Mouse (Mus musculus): ENCODE data around the gene Olfr1513. TPM values are rescaled to one million over a fixed set of nuclear protein-coding genes. Genes with fewer than 3 reads are reported as not detected.
A peak's percentile ranks its signal among the peaks of the same experiment; 100 is the strongest.
"Not testable (repeated sequence)": the region's sequence is repeated elsewhere in the genome, so short reads cannot be mapped to it uniquely, and the experiment has no call there.

The Olfr1513 gene
- 0.48 TPM in 1 of 2 replicates, not detected in the other for polyA plus RNA-seq (2014; fragmentation: Nextera tagmentation; extraction: Ambion mirVana)

DNA sequence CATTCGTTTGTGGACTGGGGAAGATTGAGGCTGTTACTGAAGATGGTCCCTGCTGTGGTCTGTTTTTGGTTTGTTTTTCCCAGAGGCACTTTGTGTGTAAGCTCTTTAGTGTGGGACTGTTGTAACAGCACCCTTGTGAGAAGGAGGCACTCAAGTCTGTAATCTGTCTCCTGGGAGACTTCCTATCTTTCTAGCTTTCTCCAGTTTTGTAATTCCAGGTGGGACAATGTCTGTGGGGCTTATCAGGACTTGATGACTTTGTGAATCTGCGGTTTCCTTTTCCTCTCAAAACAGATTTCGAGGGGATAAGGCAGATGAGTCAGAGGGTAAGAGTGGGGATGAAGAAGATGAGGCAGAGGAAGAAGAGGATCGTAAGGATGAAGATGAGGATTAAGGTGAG lies at the start of gene Olfr1513:
Gene Olfr1513, minus strand, starts transcription at position 101 of the 400 bp plus-strand sequence.
- no peak for ATAC-seq (ENCODE audit: insufficient read depth, low FRiP score, low TSS enrichment)
- 82% methylated on average over 4 of the region's 4 CpGs for WGBS

DNA sequence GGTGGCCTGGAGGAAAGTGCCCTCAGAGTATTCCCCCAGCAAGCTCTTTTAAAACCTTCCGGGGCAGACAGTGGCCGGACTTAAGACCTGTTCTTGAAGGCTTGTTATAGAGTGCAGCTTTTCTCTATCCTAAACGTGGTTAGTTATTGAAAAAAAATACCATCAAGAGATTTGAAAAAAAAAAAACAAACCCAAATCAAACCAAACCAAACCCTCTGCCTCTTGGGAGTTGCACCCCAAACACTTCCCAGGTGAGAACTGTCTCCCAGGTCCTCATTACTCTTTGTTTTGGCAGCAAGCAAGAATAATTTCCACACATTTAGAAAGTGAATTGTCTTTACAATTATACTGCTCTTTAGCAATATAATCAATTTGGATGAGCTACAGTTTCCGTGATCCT lies 41.1 kb upstream of the Olfr1513 start, which contains the start of gene Olfr1511:
Gene Olfr1511, minus strand, starts transcription at position 101 of the 400 bp plus-strand sequence.
- H3K4me2 ChIP-seq (ENCODE audit: low read depth): no peak within 1 kb of the TSS
- H3K4me1 ChIP-seq (ENCODE audit: control insufficient read depth, insufficient read depth, low read length): no peaks in the 10 kb centered on the region
- H3K36me3 ChIP-seq (ENCODE audit: control insufficient read depth, insufficient read depth, low read length): no peaks in the 10 kb centered on the region
- H3K9ac ChIP-seq (ENCODE audit: low read length): no peak within 1 kb of the TSS
- WGBS: 86% methylated on average over 4 of the region's 4 CpGs
- H3K9me3 ChIP-seq (ENCODE audit: control insufficient read depth, low read length): no peaks in the 10 kb centered on the region
- DNase-seq (ENCODE audit: low spot score) (no peak), ATAC-seq (ENCODE audit: insufficient read depth, low FRiP score, low TSS enrichment) (no peak)
- H3K27me3 ChIP-seq (ENCODE audit: control insufficient read depth, insufficient read depth, low read length): no peaks in the 10 kb centered on the region
- H3K4me3 ChIP-seq (ENCODE audit: low read depth, low read length): no peak within 1 kb of the TSS
- H3K27ac ChIP-seq (ENCODE audit: low read depth, low read length): no peak within 1 kb of the TSS

More for the DNA sequence above, at the start of gene Olfr1513:
- no peaks in the 10 kb centered on the region for H3K27me3 ChIP-seq (ENCODE audit: control insufficient read depth, insufficient read depth, low read length)
- no peaks in the 10 kb centered on the region for H3K9me3 ChIP-seq (ENCODE audit: control insufficient read depth, low read length)
- H3K27ac ChIP-seq (ENCODE audit: low read depth, low read length): no peak within 1 kb of the TSS
- no peak for DNase-seq (ENCODE audit: low spot score)
- no peak within 1 kb of the TSS for H3K9ac ChIP-seq (ENCODE audit: low read length)
- no peak within 1 kb of the TSS for H3K4me3 ChIP-seq (ENCODE audit: low read depth, low read length)
- no peaks in the 10 kb centered on the region for H3K36me3 ChIP-seq (ENCODE audit: control insufficient read depth, insufficient read depth, low read length)
- H3K4me1 ChIP-seq (ENCODE audit: control insufficient read depth, insufficient read depth, low read length): no peaks in the 10 kb centered on the region
- no peak within 1 kb of the TSS for H3K4me2 ChIP-seq (ENCODE audit: low read depth)

DNA sequence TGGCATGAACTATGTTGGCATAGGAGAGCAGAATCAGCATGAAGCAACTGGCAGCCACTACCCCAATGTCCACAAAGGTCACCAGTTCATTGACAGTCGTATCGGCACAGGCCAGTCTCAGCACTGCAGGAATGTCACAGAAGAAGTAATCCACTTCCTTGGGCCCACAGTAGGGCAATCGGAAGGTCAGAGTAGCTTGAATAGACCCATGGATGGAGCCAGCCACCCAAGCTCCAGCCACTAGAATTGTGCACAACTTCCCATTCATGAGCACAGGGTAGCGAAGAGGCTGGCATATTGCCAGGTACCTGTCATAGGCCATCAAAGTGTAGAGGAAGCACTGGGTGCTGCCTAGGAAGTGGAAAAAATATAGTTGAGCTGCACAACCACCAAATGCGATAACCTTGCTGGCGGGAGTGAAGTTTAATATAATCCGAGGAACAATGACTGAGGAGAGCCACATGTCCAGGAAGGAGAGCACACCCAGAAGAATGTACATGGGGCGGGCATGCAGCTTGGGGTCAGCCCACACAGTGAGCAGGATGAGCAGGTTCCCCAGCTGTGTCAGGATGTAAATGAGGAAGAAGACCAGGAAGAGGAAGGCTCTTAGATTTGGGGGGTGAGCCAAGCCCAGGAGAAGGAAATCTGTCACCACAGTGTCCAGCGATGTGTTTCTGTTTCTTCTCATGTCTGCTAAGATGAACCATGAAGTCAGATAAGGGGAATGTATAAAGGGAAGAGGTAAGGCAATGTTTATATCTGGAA lies 34.1 kb upstream of the Olfr1513 start:
- not testable (repeated sequence) for H3K9me3 ChIP-seq (ENCODE audit: control insufficient read depth, low read length); H3K36me3 ChIP-seq (ENCODE audit: control insufficient read depth, insufficient read depth, low read length); H3K4me1 ChIP-seq (ENCODE audit: control insufficient read depth, insufficient read depth, low read length); H3K9ac ChIP-seq (ENCODE audit: low read length); ATAC-seq (ENCODE audit: insufficient read depth, low FRiP score, low TSS enrichment); H3K4me3 ChIP-seq (ENCODE audit: low read depth, low read length); H3K4me2 ChIP-seq (ENCODE audit: low read depth); H3K27ac ChIP-seq (ENCODE audit: low read depth, low read length); DNase-seq (ENCODE audit: low spot score); H3K27me3 ChIP-seq (ENCODE audit: control insufficient read depth, insufficient read depth, low read length)
- 90% methylated on average over 9 of the region's 9 CpGs for WGBS

DNA sequence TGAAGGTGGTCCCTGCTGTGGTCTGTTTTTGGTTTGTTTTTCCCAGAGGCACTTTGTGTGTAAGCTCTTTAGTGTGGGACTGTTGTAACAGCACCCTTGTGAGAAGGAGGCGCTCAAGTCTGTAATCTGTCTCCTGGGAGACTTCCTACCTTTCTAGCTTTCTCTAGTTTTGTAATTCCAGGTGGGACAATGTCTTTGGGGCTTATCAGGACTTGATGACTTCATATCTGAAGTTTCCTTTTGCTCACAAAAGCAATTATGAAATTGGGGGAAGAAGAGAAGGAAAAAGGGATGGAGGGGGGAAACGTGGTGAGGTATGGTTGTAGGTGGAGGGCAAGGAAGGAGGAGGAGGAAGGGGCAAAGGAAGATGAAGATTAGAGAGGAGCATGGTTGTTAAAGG lies 22.9 kb upstream of the Olfr1513 start, which contains the start of gene Olfr1512:
Gene Olfr1512, minus strand, starts transcription at position 101 of the 400 bp plus-strand sequence.
- no peak for DNase-seq (ENCODE audit: low spot score)
- Histone ChIP-seq H3K27me3 (ENCODE audit: control insufficient read depth, insufficient read depth, low read length) (no peaks in the 10 kb centered on the region), H3K4me1 (ENCODE audit: control insufficient read depth, insufficient read depth, low read length) (no peaks in the 10 kb centered on the region), H3K36me3 (ENCODE audit: control insufficient read depth, insufficient read depth, low read length) (no peaks in the 10 kb centered on the region), H3K9ac (ENCODE audit: low read length) (no peak within 1 kb of the TSS), H3K27ac (ENCODE audit: low read depth, low read length) (no peak within 1 kb of the TSS), H3K4me3 (ENCODE audit: low read depth, low read length) (no peak within 1 kb of the TSS), H3K4me2 (ENCODE audit: low read depth) (no peak within 1 kb of the TSS), H3K9me3 (ENCODE audit: control insufficient read depth, low read length) (no peaks in the 10 kb centered on the region)
- 78% methylated on average over 2 of the region's 2 CpGs for WGBS
- ATAC-seq (ENCODE audit: insufficient read depth, low FRiP score, low TSS enrichment): no peak

DNA sequence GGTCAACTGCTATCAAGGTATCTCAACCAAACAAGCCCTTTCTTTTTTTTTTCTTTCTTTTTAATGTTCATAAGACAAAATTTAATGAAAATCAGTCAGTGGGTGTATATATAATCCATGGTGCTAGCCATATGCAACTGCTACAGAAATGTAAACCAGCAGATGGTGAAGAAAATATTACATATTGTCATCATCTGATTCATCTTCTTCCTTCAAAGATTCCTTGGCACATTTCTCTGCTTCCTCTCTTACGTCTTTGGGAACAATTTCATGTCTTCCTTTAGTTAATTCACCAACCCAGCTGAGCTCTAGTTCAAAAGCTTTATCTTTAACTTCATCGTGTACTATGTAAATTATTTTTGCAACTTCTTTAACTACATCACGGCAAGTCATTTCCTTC lies 12.5 kb upstream of the Olfr1513 start:
- H3K4me2 ChIP-seq (ENCODE audit: low read depth): no peak overlapping the region
- WGBS: 88% methylated on average over 3 of the region's 3 CpGs
- DNase-seq (ENCODE audit: low spot score): no peak
- H3K9me3 ChIP-seq (ENCODE audit: control insufficient read depth, low read length): no peaks in the 10 kb centered on the region
- H3K27ac ChIP-seq (ENCODE audit: low read depth, low read length): no peak overlapping the region
- H3K9ac ChIP-seq (ENCODE audit: low read length): no peak overlapping the region
- ATAC-seq (ENCODE audit: insufficient read depth, low FRiP score, low TSS enrichment): no peak
- no peaks in the 10 kb centered on the region for H3K27me3 ChIP-seq (ENCODE audit: control insufficient read depth, insufficient read depth, low read length)
- no peaks in the 10 kb centered on the region for H3K36me3 ChIP-seq (ENCODE audit: control insufficient read depth, insufficient read depth, low read length)
- no peak overlapping the region for H3K4me3 ChIP-seq (ENCODE audit: low read depth, low read length)
- H3K4me1 ChIP-seq (ENCODE audit: control insufficient read depth, insufficient read depth, low read length): no peaks in the 10 kb centered on the region

DNA sequence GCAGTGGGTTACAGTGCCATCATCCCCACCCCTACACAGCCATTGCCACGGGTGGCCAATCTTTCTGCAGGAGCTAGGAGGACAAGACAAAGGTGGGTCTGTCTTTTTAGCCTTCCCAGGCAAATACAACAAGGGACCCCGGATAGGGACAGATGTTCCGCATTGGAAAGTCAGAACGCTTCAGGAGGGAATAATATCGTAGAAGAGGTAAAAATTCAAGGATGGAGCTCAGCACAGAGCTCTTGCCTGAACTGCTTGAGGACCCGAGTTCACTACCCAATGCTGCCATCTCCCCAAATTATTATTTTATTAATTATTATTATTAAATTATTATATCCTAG lies 16.7 kb downstream of the Olfr1513 start:
- H3K27me3 ChIP-seq (ENCODE audit: control insufficient read depth, insufficient read depth, low read length): no peaks in the 10 kb centered on the region
- H3K4me2 ChIP-seq (ENCODE audit: low read depth): no peak overlapping the region
- 76% methylated on average over 6 of the region's 6 CpGs for WGBS
- no peak overlapping the region for H3K9ac ChIP-seq (ENCODE audit: low read length)
- no peak overlapping the region for H3K4me3 ChIP-seq (ENCODE audit: low read depth, low read length)
- no peaks in the 10 kb centered on the region for H3K36me3 ChIP-seq (ENCODE audit: control insufficient read depth, insufficient read depth, low read length)
- no peaks in the 10 kb centered on the region for H3K9me3 ChIP-seq (ENCODE audit: control insufficient read depth, low read length)
- ATAC-seq (ENCODE audit: insufficient read depth, low FRiP score, low TSS enrichment) (no peak), DNase-seq (ENCODE audit: low spot score) (no peak)
- no peak overlapping the region for H3K27ac ChIP-seq (ENCODE audit: low read depth, low read length)
- H3K4me1 ChIP-seq (ENCODE audit: control insufficient read depth, insufficient read depth, low read length): no peaks in the 10 kb centered on the region

DNA sequence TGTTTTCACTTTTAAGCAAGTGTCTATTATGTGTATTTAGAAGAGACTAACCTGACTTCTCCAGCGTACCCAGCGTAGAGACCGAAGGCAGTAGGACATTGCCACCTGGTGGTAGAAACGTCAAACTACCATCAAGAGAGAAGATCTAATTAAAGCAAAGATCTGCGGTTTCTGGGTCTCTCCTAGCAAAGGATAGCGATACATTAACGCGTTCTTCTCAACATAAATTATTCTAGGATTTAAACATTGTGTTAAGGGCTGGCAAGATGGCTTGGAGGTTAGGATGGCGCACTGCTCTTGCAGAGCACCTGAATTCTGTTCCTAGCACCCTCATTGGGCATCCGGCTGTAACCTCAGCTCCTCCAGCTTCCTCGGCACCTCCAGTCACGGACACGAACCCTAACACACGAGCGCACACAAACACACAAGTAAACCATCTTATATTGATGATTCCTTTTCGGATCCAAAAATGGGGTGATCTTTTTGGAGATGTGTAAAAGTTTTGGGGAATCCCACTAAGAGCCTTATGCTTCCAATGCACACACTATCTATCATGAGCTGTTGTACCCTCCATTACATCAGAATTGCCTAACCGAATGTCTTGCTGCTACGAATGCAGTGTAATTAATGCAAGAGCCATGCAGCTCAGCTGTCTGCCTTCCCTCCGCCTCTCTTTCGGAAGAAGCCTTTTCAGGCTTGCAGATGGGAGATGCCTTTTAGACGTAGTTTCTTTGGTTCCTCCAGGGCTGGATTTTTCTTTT lies 17.3 kb downstream of the Olfr1513 start:
- no peaks in the 10 kb centered on the region for H3K9me3 ChIP-seq (ENCODE audit: control insufficient read depth, low read length)
- H3K9ac ChIP-seq (ENCODE audit: low read length): no peak overlapping the region; the same call in 1 of the 2 replicates
- H3K4me2 ChIP-seq (ENCODE audit: low read depth): peak overlapping the region; percentile 30; the same call in 1 of the 2 replicates
- no peak overlapping the region for H3K4me3 ChIP-seq (ENCODE audit: low read depth, low read length)
- 30% methylated on average over 21 of the region's 21 CpGs for WGBS
- no peaks in the 10 kb centered on the region for H3K27me3 ChIP-seq (ENCODE audit: control insufficient read depth, insufficient read depth, low read length)
- H3K36me3 ChIP-seq (ENCODE audit: control insufficient read depth, insufficient read depth, low read length): no peaks in the 10 kb centered on the region
- no peak overlapping the region for H3K27ac ChIP-seq (ENCODE audit: low read depth, low read length)
- no peaks in the 10 kb centered on the region for H3K4me1 ChIP-seq (ENCODE audit: control insufficient read depth, insufficient read depth, low read length)
- no peak; the same call in 1 of the 2 replicates for ATAC-seq (ENCODE audit: insufficient read depth, low FRiP score, low TSS enrichment)
- DNase-seq (ENCODE audit: low spot score): peak; percentile 60

DNA sequence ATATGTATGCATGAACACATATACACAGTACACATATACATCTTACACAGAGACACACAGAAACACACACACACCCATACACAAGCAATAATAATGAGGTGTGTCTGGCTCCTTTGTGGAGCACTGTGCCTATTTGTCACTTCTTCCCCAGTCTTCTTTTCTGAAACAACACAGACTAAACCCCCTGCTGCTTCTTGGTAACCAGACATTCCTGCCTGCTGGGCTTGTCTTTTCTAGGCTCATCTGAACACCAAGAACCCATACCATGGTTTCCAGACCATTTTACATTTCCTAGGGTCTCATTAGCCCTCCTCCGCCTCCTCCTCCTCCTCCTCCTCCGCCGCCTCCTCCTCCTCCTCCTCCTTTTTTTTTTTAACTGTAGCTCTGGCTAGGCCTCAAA lies 24.0 kb downstream of the Olfr1513 start:
- WGBS: 59% methylated on average over 3 of the region's 3 CpGs
- Histone ChIP-seq H3K27me3 (ENCODE audit: control insufficient read depth, insufficient read depth, low read length) (no peaks in the 10 kb centered on the region), H3K27ac (ENCODE audit: low read depth, low read length) (0 out of 2 replicates have a peak overlapping the region, but pooled peaks have one; percentile 35), H3K9me3 (ENCODE audit: control insufficient read depth, low read length) (no peaks in the 10 kb centered on the region), H3K36me3 (ENCODE audit: control insufficient read depth, insufficient read depth, low read length) (no peaks in the 10 kb centered on the region), H3K4me2 (ENCODE audit: low read depth) (no peak overlapping the region), H3K4me3 (ENCODE audit: low read depth, low read length) (no peak overlapping the region), H3K4me1 (ENCODE audit: control insufficient read depth, insufficient read depth, low read length) (no peaks in the 10 kb centered on the region), H3K9ac (ENCODE audit: low read length) (no peak overlapping the region)
- DNase-seq (ENCODE audit: low spot score) (no peak), ATAC-seq (ENCODE audit: insufficient read depth, low FRiP score, low TSS enrichment) (no peak)
